Mouse (Mus musculus) retina, embryonic 14.5 days (tissue): ENCODE measurements around the gene Pik3r1.
A peak's percentile ranks its signal among the peaks of the same experiment; 100 is the strongest.

Source experiments
- DNase-seq: peaks from one replicate; pipeline ENCODE4 v3.0.0-alpha.2; 2015; ENCODE audit warnings: low spot score

The Pik3r1 gene

GRCm38 (mm10) chr13:101767809-101768629, at the start of gene Pik3r1:
Gene Pik3r1 (minus strand): TSS chr13:101768217.
- peak; percentile 98 for DNase-seq

- DNase-seq = peak; percentile 66
Measured at GRCm38 (mm10) chr13:101813267-101813900, 45.4 kb upstream of the Pik3r1 start.

- no peak for DNase-seq
Measured at GRCm38 (mm10) chr13:101812341-101812740, 44.3 kb upstream of the Pik3r1 start.

GRCm38 (mm10) chr13:101811882-101812281, 43.9 kb upstream of the Pik3r1 start:
- no peak for DNase-seq

GRCm38 (mm10) chr13:101810667-101811066, 42.6 kb upstream of the Pik3r1 start:
- no peak for DNase-seq

- no peak for DNase-seq
Measured at GRCm38 (mm10) chr13:101809796-101810195, 41.8 kb upstream of the Pik3r1 start.

GRCm38 (mm10) chr13:101805559-101806091, 37.6 kb upstream of the Pik3r1 start:
- DNase-seq = no peak

- peak; percentile 74 for DNase-seq
Measured at GRCm38 (mm10) chr13:101801372-101802186, 33.6 kb upstream of the Pik3r1 start.

- DNase-seq = no peak
Measured at GRCm38 (mm10) chr13:101800833-101801371, 32.9 kb upstream of the Pik3r1 start.

GRCm38 (mm10) chr13:101800021-101800596, 32.1 kb upstream of the Pik3r1 start:
- no peak for DNase-seq

GRCm38 (mm10) chr13:101799318-101799717, 31.3 kb upstream of the Pik3r1 start:
- DNase-seq = no peak

GRCm38 (mm10) chr13:101798522-101798921, 30.5 kb upstream of the Pik3r1 start:
- no peak for DNase-seq

- DNase-seq = no peak
Measured at GRCm38 (mm10) chr13:101796983-101797382, 29.0 kb upstream of the Pik3r1 start.

GRCm38 (mm10) chr13:101785705-101786104, 17.7 kb upstream of the Pik3r1 start:
- DNase-seq = no peak

- no peak for DNase-seq
Measured at GRCm38 (mm10) chr13:101784651-101785289, 16.8 kb upstream of the Pik3r1 start.

GRCm38 (mm10) chr13:101779011-101779410, 11.0 kb upstream of the Pik3r1 start:
- DNase-seq = no peak

GRCm38 (mm10) chr13:101777851-101778250, 9.8 kb upstream of the Pik3r1 start:
- no peak for DNase-seq

- no peak for DNase-seq
Measured at GRCm38 (mm10) chr13:101771071-101771470, 3.1 kb upstream of the Pik3r1 start.

GRCm38 (mm10) chr13:101769955-101770354, 1.9 kb upstream of the Pik3r1 start:
- no peak for DNase-seq

- no peak for DNase-seq
Measured at GRCm38 (mm10) chr13:101768630-101768991, 594 bp upstream of the Pik3r1 start.
